Mouse (Mus musculus): ENCODE measurements around the gene Kif6. TPM values are rescaled to one million over a fixed set of nuclear protein-coding genes. Genes with fewer than 3 reads are reported as not detected.

Gene Kif6
- polyA plus RNA-seq, 1 experiment = not detected

- Histone ChIP-seq H3K4me1 (ENCODE audit: control insufficient read depth, insufficient read depth, low read length) (no peaks in the 10 kb centered on the region), H3K27ac (ENCODE audit: insufficient read depth, low read depth, low read length) (no peak overlapping the region), H3K4me3 (ENCODE audit: insufficient read depth, low read length) (no peak overlapping the region)
- TF ChIP-seq CTCF (IDR thresholded peaks at IDR 0.05; ENCODE audit: low read depth, low read length) = no peak
- no peak for TF ChIP-seq POLR2A (IDR thresholded peaks at IDR 0.05; ENCODE audit: borderline replicate concordance, low read depth, low read length)
Measured at GRCm38 (mm10) chr17:49652357-49652756, 37.4 kb downstream of the Kif6 start.

- H3K4me3 ChIP-seq (ENCODE audit: insufficient read depth, low read length) = no peak overlapping the region
- no peak overlapping the region for H3K27ac ChIP-seq (ENCODE audit: insufficient read depth, low read depth, low read length)
- no peaks in the 10 kb centered on the region for H3K4me1 ChIP-seq (ENCODE audit: control insufficient read depth, insufficient read depth, low read length)
- TF ChIP-seq CTCF (IDR thresholded peaks at IDR 0.05; ENCODE audit: low read depth, low read length) (no peak), POLR2A (IDR thresholded peaks at IDR 0.05; ENCODE audit: borderline replicate concordance, low read depth, low read length) (no peak)
Measured at GRCm38 (mm10) chr17:49652800-49653199, 37.9 kb downstream of the Kif6 start.

GRCm38 (mm10) chr17:49661626-49662025, 46.7 kb downstream of the Kif6 start:
- H3K4me1 ChIP-seq (ENCODE audit: control insufficient read depth, insufficient read depth, low read length) = no peaks in the 10 kb centered on the region
- no peak for TF ChIP-seq CTCF (IDR thresholded peaks at IDR 0.05; ENCODE audit: low read depth, low read length)
- no peak for TF ChIP-seq POLR2A (IDR thresholded peaks at IDR 0.05; ENCODE audit: borderline replicate concordance, low read depth, low read length)
- no peak overlapping the region for H3K4me3 ChIP-seq (ENCODE audit: insufficient read depth, low read length)
- H3K27ac ChIP-seq (ENCODE audit: insufficient read depth, low read depth, low read length) = no peak overlapping the region

- Histone ChIP-seq H3K27ac (ENCODE audit: insufficient read depth, low read depth, low read length) (no peak overlapping the region), H3K4me3 (ENCODE audit: insufficient read depth, low read length) (no peak overlapping the region), H3K4me1 (ENCODE audit: control insufficient read depth, insufficient read depth, low read length) (no peaks in the 10 kb centered on the region)
- no peak for TF ChIP-seq CTCF (IDR thresholded peaks at IDR 0.05; ENCODE audit: low read depth, low read length)
- TF ChIP-seq POLR2A (IDR thresholded peaks at IDR 0.05; ENCODE audit: borderline replicate concordance, low read depth, low read length) = no peak
Measured at GRCm38 (mm10) chr17:49666728-49667127, 51.8 kb downstream of the Kif6 start.

GRCm38 (mm10) chr17:49668296-49668695, 53.4 kb downstream of the Kif6 start:
- Histone ChIP-seq H3K4me1 (ENCODE audit: control insufficient read depth, insufficient read depth, low read length) (no peaks in the 10 kb centered on the region), H3K4me3 (ENCODE audit: insufficient read depth, low read length) (no peak overlapping the region), H3K27ac (ENCODE audit: insufficient read depth, low read depth, low read length) (no peak overlapping the region)
- TF ChIP-seq CTCF (IDR thresholded peaks at IDR 0.05; ENCODE audit: low read depth, low read length) = no peak
- TF ChIP-seq POLR2A (IDR thresholded peaks at IDR 0.05; ENCODE audit: borderline replicate concordance, low read depth, low read length) = no peak

GRCm38 (mm10) chr17:49671921-49672339, 57.0 kb downstream of the Kif6 start:
- no peak overlapping the region for H3K4me3 ChIP-seq (ENCODE audit: insufficient read depth, low read length)
- no peaks in the 10 kb centered on the region for H3K4me1 ChIP-seq (ENCODE audit: control insufficient read depth, insufficient read depth, low read length)
- TF ChIP-seq POLR2A (IDR thresholded peaks at IDR 0.05; ENCODE audit: borderline replicate concordance, low read depth, low read length) (no peak), CTCF (IDR thresholded peaks at IDR 0.05; ENCODE audit: low read depth, low read length) (no peak)
- no peak overlapping the region for H3K27ac ChIP-seq (ENCODE audit: insufficient read depth, low read depth, low read length)

- TF ChIP-seq POLR2A (IDR thresholded peaks at IDR 0.05; ENCODE audit: borderline replicate concordance, low read depth, low read length) = no peak
- TF ChIP-seq CTCF (IDR thresholded peaks at IDR 0.05; ENCODE audit: low read depth, low read length) = no peak
- no peaks in the 10 kb centered on the region for H3K4me1 ChIP-seq (ENCODE audit: control insufficient read depth, insufficient read depth, low read length)
- no peak overlapping the region for H3K4me3 ChIP-seq (ENCODE audit: insufficient read depth, low read length)
- H3K27ac ChIP-seq (ENCODE audit: insufficient read depth, low read depth, low read length) = no peak overlapping the region
Measured at GRCm38 (mm10) chr17:49672421-49672820, 57.5 kb downstream of the Kif6 start.

GRCm38 (mm10) chr17:49675629-49676028, 60.7 kb downstream of the Kif6 start:
- H3K4me1 ChIP-seq (ENCODE audit: control insufficient read depth, insufficient read depth, low read length) = no peaks in the 10 kb centered on the region
- no peak for TF ChIP-seq CTCF (IDR thresholded peaks at IDR 0.05; ENCODE audit: low read depth, low read length)
- TF ChIP-seq POLR2A (IDR thresholded peaks at IDR 0.05; ENCODE audit: borderline replicate concordance, low read depth, low read length) = no peak
- no peak overlapping the region for H3K4me3 ChIP-seq (ENCODE audit: insufficient read depth, low read length)
- no peak overlapping the region for H3K27ac ChIP-seq (ENCODE audit: insufficient read depth, low read depth, low read length)

- Histone ChIP-seq H3K4me1 (ENCODE audit: control insufficient read depth, insufficient read depth, low read length) (no peaks in the 10 kb centered on the region), H3K4me3 (ENCODE audit: insufficient read depth, low read length) (no peak overlapping the region), H3K27ac (ENCODE audit: insufficient read depth, low read depth, low read length) (no peak overlapping the region)
- TF ChIP-seq CTCF (IDR thresholded peaks at IDR 0.05; ENCODE audit: low read depth, low read length) = no peak
- no peak for TF ChIP-seq POLR2A (IDR thresholded peaks at IDR 0.05; ENCODE audit: borderline replicate concordance, low read depth, low read length)
Measured at GRCm38 (mm10) chr17:49681410-49681809, 66.5 kb downstream of the Kif6 start.

GRCm38 (mm10) chr17:49684146-49684545, 69.2 kb downstream of the Kif6 start:
- no peak for TF ChIP-seq CTCF (IDR thresholded peaks at IDR 0.05; ENCODE audit: low read depth, low read length)
- no peak for TF ChIP-seq POLR2A (IDR thresholded peaks at IDR 0.05; ENCODE audit: borderline replicate concordance, low read depth, low read length)
- H3K4me1 ChIP-seq (ENCODE audit: control insufficient read depth, insufficient read depth, low read length) = no peaks in the 10 kb centered on the region

More at GRCm38 (mm10) chr17:49684146-49684545, 69.2 kb downstream of the Kif6 start:
- no peak overlapping the region for H3K4me3 ChIP-seq (ENCODE audit: insufficient read depth, low read length)
- H3K27ac ChIP-seq (ENCODE audit: insufficient read depth, low read depth, low read length) = no peak overlapping the region

Measured in bone marrow macrophage, adult 2 months (primary cell).